Mouse (Mus musculus): Measurements from ENCODE around the gene Cdc42bpa.
A peak's percentile ranks its signal among the peaks of the same experiment; 100 is the strongest.

The Cdc42bpa gene

GRCm38 (mm10) chr1:179959721-179960542 lies at the start of gene Cdc42bpa:
Gene Cdc42bpa (plus strand): TSS chr1:179960472.
- peak within 1 kb of the TSS; percentile 92 for H3K4me3 ChIP-seq (replicated peaks; ENCODE audit: low read length)
- H3K27me3 ChIP-seq (ENCODE audit: insufficient read depth, low read length), result peaks cover 16% of the 10 kb centered on the region
- no peaks in the 10 kb centered on the region for H3K36me3 ChIP-seq (ENCODE audit: insufficient read depth, low read length)
- H3K9me3 ChIP-seq (ENCODE audit: low read length), result no peaks in the 10 kb centered on the region
- TF ChIP-seq POU5F1 (IDR thresholded peaks at IDR 0.05; ENCODE audit: borderline replicate concordance, low read length) (no peak), NANOG (IDR thresholded peaks at IDR 0.05; ENCODE audit: borderline replicate concordance, low read length) (no peak), CTCF (conservative IDR thresholded peaks at IDR 0.05; ENCODE audit: low read length) (no peak)
- H3K4me1 ChIP-seq (replicated peaks; ENCODE audit: low read depth, low read length), result peaks cover 19% of the 10 kb centered on the region

- H3K27me3 ChIP-seq (ENCODE audit: insufficient read depth, low read length), result no peaks in the 10 kb centered on the region
- H3K4me3 ChIP-seq (replicated peaks; ENCODE audit: low read length), result no peak overlapping the region
- H3K4me1 ChIP-seq (replicated peaks; ENCODE audit: low read depth, low read length), result peaks cover 12% of the 10 kb centered on the region
- TF ChIP-seq POU5F1 (IDR thresholded peaks at IDR 0.05; ENCODE audit: borderline replicate concordance, low read length) (no peak), CTCF (conservative IDR thresholded peaks at IDR 0.05; ENCODE audit: low read length) (no peak), NANOG (IDR thresholded peaks at IDR 0.05; ENCODE audit: borderline replicate concordance, low read length) (no peak)
- peaks cover 75% of the 10 kb centered on the region for H3K9me3 ChIP-seq (ENCODE audit: low read length)
- H3K36me3 ChIP-seq (ENCODE audit: insufficient read depth, low read length), result no peaks in the 10 kb centered on the region
Measured at GRCm38 (mm10) chr1:179913471-179913870, 46.8 kb upstream of the Cdc42bpa start.

GRCm38 (mm10) chr1:179917036-179917435 lies 43.2 kb upstream of the Cdc42bpa start:
- Histone ChIP-seq H3K27me3 (ENCODE audit: insufficient read depth, low read length) (peaks cover 9% of the 10 kb centered on the region), H3K4me1 (replicated peaks; ENCODE audit: low read depth, low read length) (peaks cover 20% of the 10 kb centered on the region), H3K36me3 (ENCODE audit: insufficient read depth, low read length) (no peaks in the 10 kb centered on the region), H3K4me3 (replicated peaks; ENCODE audit: low read length) (peak overlapping the region; percentile 57; the same call in 1 of the 2 replicates), H3K9me3 (ENCODE audit: low read length) (peaks cover 40% of the 10 kb centered on the region)
- TF ChIP-seq POU5F1 (IDR thresholded peaks at IDR 0.05; ENCODE audit: borderline replicate concordance, low read length) (no peak), NANOG (IDR thresholded peaks at IDR 0.05; ENCODE audit: borderline replicate concordance, low read length) (no peak), CTCF (conservative IDR thresholded peaks at IDR 0.05; ENCODE audit: low read length) (no peak)

- Histone ChIP-seq H3K4me1 (replicated peaks; ENCODE audit: low read depth, low read length) (peaks cover 20% of the 10 kb centered on the region), H3K9me3 (ENCODE audit: low read length) (peaks cover 36% of the 10 kb centered on the region), H3K27me3 (ENCODE audit: insufficient read depth, low read length) (peaks cover 9% of the 10 kb centered on the region), H3K36me3 (ENCODE audit: insufficient read depth, low read length) (no peaks in the 10 kb centered on the region), H3K4me3 (replicated peaks; ENCODE audit: low read length) (peak overlapping the region; percentile 57)
- TF ChIP-seq NANOG (IDR thresholded peaks at IDR 0.05; ENCODE audit: borderline replicate concordance, low read length) (no peak), CTCF (conservative IDR thresholded peaks at IDR 0.05; ENCODE audit: low read length) (no peak), POU5F1 (IDR thresholded peaks at IDR 0.05; ENCODE audit: borderline replicate concordance, low read length) (no peak)
Measured at GRCm38 (mm10) chr1:179917481-179917880, 42.8 kb upstream of the Cdc42bpa start.

- Histone ChIP-seq H3K9me3 (ENCODE audit: low read length) (peaks cover 21% of the 10 kb centered on the region), H3K4me3 (replicated peaks; ENCODE audit: low read length) (no peak overlapping the region), H3K27me3 (ENCODE audit: insufficient read depth, low read length) (peaks cover 9% of the 10 kb centered on the region), H3K4me1 (replicated peaks; ENCODE audit: low read depth, low read length) (peaks cover 29% of the 10 kb centered on the region), H3K36me3 (ENCODE audit: insufficient read depth, low read length) (no peaks in the 10 kb centered on the region)
- TF ChIP-seq POU5F1 (IDR thresholded peaks at IDR 0.05; ENCODE audit: borderline replicate concordance, low read length) (no peak), CTCF (conservative IDR thresholded peaks at IDR 0.05; ENCODE audit: low read length) (no peak), NANOG (IDR thresholded peaks at IDR 0.05; ENCODE audit: borderline replicate concordance, low read length) (no peak)
Measured at GRCm38 (mm10) chr1:179919656-179920436, 40.4 kb upstream of the Cdc42bpa start.

- Histone ChIP-seq H3K27me3 (ENCODE audit: insufficient read depth, low read length) (peaks cover 5% of the 10 kb centered on the region), H3K36me3 (ENCODE audit: insufficient read depth, low read length) (no peaks in the 10 kb centered on the region), H3K4me1 (replicated peaks; ENCODE audit: low read depth, low read length) (peaks cover 15% of the 10 kb centered on the region), H3K9me3 (ENCODE audit: low read length) (0 out of 2 replicates have a peak, but pooled peaks cover 8% of the 10 kb centered on the region), H3K4me3 (replicated peaks; ENCODE audit: low read length) (no peak overlapping the region)
- TF ChIP-seq POU5F1 (IDR thresholded peaks at IDR 0.05; ENCODE audit: borderline replicate concordance, low read length), result no peak
- TF ChIP-seq NANOG (IDR thresholded peaks at IDR 0.05; ENCODE audit: borderline replicate concordance, low read length), result no peak
- no peak for TF ChIP-seq CTCF (conservative IDR thresholded peaks at IDR 0.05; ENCODE audit: low read length)
Measured at GRCm38 (mm10) chr1:179923661-179924405, 36.4 kb upstream of the Cdc42bpa start.

- H3K9me3 ChIP-seq (ENCODE audit: low read length), result 0 out of 2 replicates have a peak, but pooled peaks cover 8% of the 10 kb centered on the region
- H3K4me3 ChIP-seq (replicated peaks; ENCODE audit: low read length), result no peak overlapping the region
- no peaks in the 10 kb centered on the region for H3K27me3 ChIP-seq (ENCODE audit: insufficient read depth, low read length)
- H3K4me1 ChIP-seq (replicated peaks; ENCODE audit: low read depth, low read length), result peaks cover 9% of the 10 kb centered on the region
- no peaks in the 10 kb centered on the region for H3K36me3 ChIP-seq (ENCODE audit: insufficient read depth, low read length)
- TF ChIP-seq POU5F1 (IDR thresholded peaks at IDR 0.05; ENCODE audit: borderline replicate concordance, low read length), result no peak
- no peak for TF ChIP-seq CTCF (conservative IDR thresholded peaks at IDR 0.05; ENCODE audit: low read length)
- no peak for TF ChIP-seq NANOG (IDR thresholded peaks at IDR 0.05; ENCODE audit: borderline replicate concordance, low read length)
Measured at GRCm38 (mm10) chr1:179926240-179926639, 34.0 kb upstream of the Cdc42bpa start.
